Mouse (Mus musculus): ENCODE measurements at regions not wholly inside any gene's neighbourhood (a gene's known extent, or its start where the extent isn't known, plus 50 kb on each side); places are given as distances from the start of the nearest gene placed in this dataset.

- ATAC-seq (replicated peaks; ENCODE audit: insufficient number of reproducible peaks, insufficient read depth, low FRiP score, low read depth): no peak
- Histone ChIP-seq H3K27me3 (no peaks in the 10 kb centered on the region), H3K4me2 (no peak overlapping the region), H3K4me3 (no peak overlapping the region), H3K36me3 (no peaks in the 10 kb centered on the region), H3K9ac (no peak overlapping the region), H3K27ac (no peak overlapping the region), H3K4me1 (replicated peaks) (peaks cover 18% of the 10 kb centered on the region), H3K9me3 (replicated peaks) (no peaks in the 10 kb centered on the region)
- WGBS: 62% methylated on average over 8 of the region's 8 CpGs
Measured at GRCm38 (mm10) chr1:60823006-60823665, 63.7 kb upstream of the Ctla4 start.

GRCm38 (mm10) chr1:60824218-60825125 lies 62.3 kb upstream of the Ctla4 start:
- no peak for ATAC-seq (replicated peaks; ENCODE audit: insufficient number of reproducible peaks, insufficient read depth, low FRiP score, low read depth)

GRCm38 (mm10) chr1:60825256-60826186 lies 61.3 kb upstream of the Ctla4 start:
- Histone ChIP-seq H3K27ac (peak overlapping the region; percentile 69), H3K36me3 (no peaks in the 10 kb centered on the region), H3K4me1 (replicated peaks) (peaks cover 23% of the 10 kb centered on the region), H3K9me3 (replicated peaks) (no peaks in the 10 kb centered on the region), H3K4me2 (no peak overlapping the region), H3K9ac (no peak overlapping the region), H3K27me3 (no peaks in the 10 kb centered on the region), H3K4me3 (no peak overlapping the region)
- WGBS: 46% methylated on average over 9 of the region's 9 CpGs
- ATAC-seq (replicated peaks; ENCODE audit: insufficient number of reproducible peaks, insufficient read depth, low FRiP score, low read depth): no peak; the same call in 1 of the 2 replicates

More at GRCm38 (mm10) chr1:60824218-60825125, 62.3 kb upstream of the Ctla4 start:
- Histone ChIP-seq H3K4me1 (replicated peaks) (peaks cover 20% of the 10 kb centered on the region), H3K9me3 (replicated peaks) (no peaks in the 10 kb centered on the region), H3K36me3 (no peaks in the 10 kb centered on the region), H3K4me3 (no peak overlapping the region), H3K9ac (no peak overlapping the region), H3K27ac (peak overlapping the region; percentile 69), H3K27me3 (no peaks in the 10 kb centered on the region), H3K4me2 (no peak overlapping the region)
- WGBS: 55% methylated on average over 5 of the region's 5 CpGs

GRCm38 (mm10) chr1:60826981-60827380 lies 59.8 kb upstream of the Ctla4 start:
- Histone ChIP-seq H3K9ac (no peak overlapping the region), H3K27ac (no peak overlapping the region), H3K27me3 (no peaks in the 10 kb centered on the region), H3K4me2 (no peak overlapping the region), H3K9me3 (replicated peaks) (no peaks in the 10 kb centered on the region), H3K4me3 (no peak overlapping the region), H3K4me1 (replicated peaks) (peaks cover 10% of the 10 kb centered on the region), H3K36me3 (no peaks in the 10 kb centered on the region)
- no peak for ATAC-seq (replicated peaks; ENCODE audit: insufficient number of reproducible peaks, insufficient read depth, low FRiP score, low read depth)

- 85% methylated on average over 6 of the region's 6 CpGs for WGBS
Measured at GRCm38 (mm10) chr1:60828152-60828551, 58.6 kb upstream of the Ctla4 start.

GRCm38 (mm10) chr1:60829849-60830248 lies 57.0 kb upstream of the Ctla4 start:
- 30% methylated on average over 3 of the region's 3 CpGs for WGBS
- no peak overlapping the region for H3K27ac ChIP-seq
- no peaks in the 10 kb centered on the region for H3K36me3 ChIP-seq
- no peak overlapping the region for H3K9ac ChIP-seq
- H3K4me2 ChIP-seq: no peak overlapping the region
- H3K9me3 ChIP-seq (replicated peaks): no peaks in the 10 kb centered on the region
- no peaks in the 10 kb centered on the region for H3K27me3 ChIP-seq
- no peak overlapping the region for H3K4me3 ChIP-seq
- ATAC-seq (replicated peaks; ENCODE audit: insufficient number of reproducible peaks, insufficient read depth, low FRiP score, low read depth): no peak
- H3K4me1 ChIP-seq (replicated peaks): peaks cover 8% of the 10 kb centered on the region

More at GRCm38 (mm10) chr1:60828152-60828551, 58.6 kb upstream of the Ctla4 start:
- no peak overlapping the region for H3K27ac ChIP-seq
- no peak for ATAC-seq (replicated peaks; ENCODE audit: insufficient number of reproducible peaks, insufficient read depth, low FRiP score, low read depth)
- H3K4me1 ChIP-seq (replicated peaks): peaks cover 10% of the 10 kb centered on the region
- H3K9me3 ChIP-seq (replicated peaks): no peaks in the 10 kb centered on the region
- H3K4me3 ChIP-seq: no peak overlapping the region
- no peak overlapping the region for H3K9ac ChIP-seq
- H3K4me2 ChIP-seq: no peak overlapping the region
- no peaks in the 10 kb centered on the region for H3K27me3 ChIP-seq
- no peaks in the 10 kb centered on the region for H3K36me3 ChIP-seq

GRCm38 (mm10) chr1:60833668-60834067 lies 53.1 kb upstream of the Ctla4 start:
- no peak for ATAC-seq (replicated peaks; ENCODE audit: insufficient number of reproducible peaks, insufficient read depth, low FRiP score, low read depth)
- H3K4me3 ChIP-seq: no peak overlapping the region
- no peaks in the 10 kb centered on the region for H3K9me3 ChIP-seq (replicated peaks)
- no peak overlapping the region for H3K4me2 ChIP-seq
- 65% methylated on average over 2 of the region's 2 CpGs for WGBS
- H3K9ac ChIP-seq: no peak overlapping the region
- no peaks in the 10 kb centered on the region for H3K27me3 ChIP-seq
- no peaks in the 10 kb centered on the region for H3K36me3 ChIP-seq
- H3K27ac ChIP-seq: no peak overlapping the region
- H3K4me1 ChIP-seq (replicated peaks): peaks cover 6% of the 10 kb centered on the region; the same call in 1 of the 2 replicates
